Mouse (Mus musculus): ENCODE results near the gene Hsd3b7. TPM values are rescaled to one million over a fixed set of nuclear protein-coding genes. Genes with fewer than 3 reads are reported as not detected.
A peak's percentile ranks its signal among the peaks of the same experiment; 100 is the strongest.

Gene Hsd3b7
- polyA plus RNA-seq, 1 experiment from 2014 or later: 55.8 TPM

GRCm38 (mm10) chr7:127813821-127814220, 13.4 kb downstream of the Hsd3b7 start:
- WGBS: 48% methylated on average over 4 of the region's 4 CpGs
- Histone ChIP-seq H3K4me3 (ENCODE audit: low read depth, low read length) (no peak overlapping the region), H3K4me2 (replicated peaks; ENCODE audit: low read depth, low read length) (peak overlapping the region; percentile 11; the same call in 1 of the 2 replicates), H3K36me3 (ENCODE audit: insufficient read depth, low read length) (no peaks in the 10 kb centered on the region), H3K27ac (ENCODE audit: low read length) (peak overlapping the region; percentile 32; the same call in 1 of the 2 replicates), H3K27me3 (replicated peaks; ENCODE audit: insufficient read depth, low read length) (no peaks in the 10 kb centered on the region), H3K4me1 (ENCODE audit: insufficient read depth, low read depth, low read length) (no peaks in the 10 kb centered on the region), H3K9ac (replicated peaks; ENCODE audit: low read depth) (no peak overlapping the region), H3K9me3 (ENCODE audit: low read length) (no peaks in the 10 kb centered on the region)
- no peak for TF ChIP-seq CTCF (IDR thresholded peaks at IDR 0.05)
- no peak for TF ChIP-seq EP300 (IDR thresholded peaks at IDR 0.05)
- DNase-seq (ENCODE audit: low spot score) (no peak), ATAC-seq (no peak)

GRCm38 (mm10) chr7:127814241-127814921, 14.0 kb downstream of the Hsd3b7 start:
- peak; percentile 48 for DNase-seq (ENCODE audit: low spot score)
- Histone ChIP-seq H3K4me2 (replicated peaks; ENCODE audit: low read depth, low read length) (peak overlapping the region; percentile 11; the same call in 1 of the 2 replicates), H3K9me3 (ENCODE audit: low read length) (no peaks in the 10 kb centered on the region), H3K27me3 (replicated peaks; ENCODE audit: insufficient read depth, low read length) (no peaks in the 10 kb centered on the region), H3K4me1 (ENCODE audit: insufficient read depth, low read depth, low read length) (no peaks in the 10 kb centered on the region), H3K27ac (ENCODE audit: low read length) (peak overlapping the region; percentile 32), H3K9ac (replicated peaks; ENCODE audit: low read depth) (no peak overlapping the region), H3K36me3 (ENCODE audit: insufficient read depth, low read length) (no peaks in the 10 kb centered on the region), H3K4me3 (ENCODE audit: low read depth, low read length) (no peak overlapping the region)
- TF ChIP-seq EP300 (IDR thresholded peaks at IDR 0.05) (no peak), CTCF (IDR thresholded peaks at IDR 0.05) (no peak)
- 44% methylated on average over 19 of the region's 19 CpGs for WGBS
- ATAC-seq: peak; percentile 55

- TF ChIP-seq CTCF (IDR thresholded peaks at IDR 0.05) (no peak), EP300 (IDR thresholded peaks at IDR 0.05) (no peak)
- Histone ChIP-seq H3K9ac (replicated peaks; ENCODE audit: low read depth) (no peak overlapping the region), H3K36me3 (ENCODE audit: insufficient read depth, low read length) (no peaks in the 10 kb centered on the region), H3K9me3 (ENCODE audit: low read length) (no peaks in the 10 kb centered on the region), H3K4me3 (ENCODE audit: low read depth, low read length) (no peak overlapping the region), H3K4me1 (ENCODE audit: insufficient read depth, low read depth, low read length) (no peaks in the 10 kb centered on the region), H3K27me3 (replicated peaks; ENCODE audit: insufficient read depth, low read length) (no peaks in the 10 kb centered on the region), H3K27ac (ENCODE audit: low read length) (0 out of 2 replicates have a peak overlapping the region, but pooled peaks have one; percentile 21), H3K4me2 (replicated peaks; ENCODE audit: low read depth, low read length) (no peak overlapping the region)
- DNase-seq (ENCODE audit: low spot score): no peak
- 81% methylated on average over 15 of the region's 15 CpGs for WGBS
- no peak for ATAC-seq
Measured at GRCm38 (mm10) chr7:127815116-127815665, 14.8 kb downstream of the Hsd3b7 start.

- Histone ChIP-seq H3K9me3 (ENCODE audit: low read length) (no peaks in the 10 kb centered on the region), H3K36me3 (ENCODE audit: insufficient read depth, low read length) (no peaks in the 10 kb centered on the region), H3K4me1 (ENCODE audit: insufficient read depth, low read depth, low read length) (no peaks in the 10 kb centered on the region), H3K4me3 (ENCODE audit: low read depth, low read length) (no peak overlapping the region), H3K9ac (replicated peaks; ENCODE audit: low read depth) (no peak overlapping the region), H3K27me3 (replicated peaks; ENCODE audit: insufficient read depth, low read length) (no peaks in the 10 kb centered on the region), H3K27ac (ENCODE audit: low read length) (no peak overlapping the region), H3K4me2 (replicated peaks; ENCODE audit: low read depth, low read length) (no peak overlapping the region)
- DNase-seq (ENCODE audit: low spot score) (peak; percentile 68), ATAC-seq (peak; percentile 86)
- 54% methylated on average over 14 of the region's 15 CpGs for WGBS
- no peak for TF ChIP-seq EP300 (IDR thresholded peaks at IDR 0.05)
- TF ChIP-seq CTCF (IDR thresholded peaks at IDR 0.05): peak; percentile 77
Measured at GRCm38 (mm10) chr7:127815954-127816821, 15.8 kb downstream of the Hsd3b7 start.

GRCm38 (mm10) chr7:127817053-127817452, 16.6 kb downstream of the Hsd3b7 start:
- H3K4me2 ChIP-seq (replicated peaks; ENCODE audit: low read depth, low read length): no peak overlapping the region
- no peaks in the 10 kb centered on the region for H3K4me1 ChIP-seq (ENCODE audit: insufficient read depth, low read depth, low read length)
- H3K27me3 ChIP-seq (replicated peaks; ENCODE audit: insufficient read depth, low read length): no peaks in the 10 kb centered on the region
- H3K27ac ChIP-seq (ENCODE audit: low read length): no peak overlapping the region
- H3K4me3 ChIP-seq (ENCODE audit: low read depth, low read length): no peak overlapping the region
- H3K9me3 ChIP-seq (ENCODE audit: low read length): no peaks in the 10 kb centered on the region
- no peak for ATAC-seq
- 78% methylated on average over 7 of the region's 7 CpGs for WGBS
- no peak for TF ChIP-seq EP300 (IDR thresholded peaks at IDR 0.05)
- TF ChIP-seq CTCF (IDR thresholded peaks at IDR 0.05): no peak
- H3K36me3 ChIP-seq (ENCODE audit: insufficient read depth, low read length): no peaks in the 10 kb centered on the region
- H3K9ac ChIP-seq (replicated peaks; ENCODE audit: low read depth): no peak overlapping the region
- DNase-seq (ENCODE audit: low spot score): no peak

- no peaks in the 10 kb centered on the region for H3K4me1 ChIP-seq (ENCODE audit: insufficient read depth, low read depth, low read length)
- no peaks in the 10 kb centered on the region for H3K9me3 ChIP-seq (ENCODE audit: low read length)
- TF ChIP-seq CTCF (IDR thresholded peaks at IDR 0.05) (no peak), EP300 (IDR thresholded peaks at IDR 0.05) (no peak)
- H3K27ac ChIP-seq (ENCODE audit: low read length): no peak overlapping the region
- no peak overlapping the region for H3K9ac ChIP-seq (replicated peaks; ENCODE audit: low read depth)
- H3K4me3 ChIP-seq (ENCODE audit: low read depth, low read length): no peak overlapping the region
- H3K27me3 ChIP-seq (replicated peaks; ENCODE audit: insufficient read depth, low read length): no peaks in the 10 kb centered on the region
- H3K36me3 ChIP-seq (ENCODE audit: insufficient read depth, low read length): no peaks in the 10 kb centered on the region
- ATAC-seq (no peak), DNase-seq (ENCODE audit: low spot score) (no peak)
- no peak overlapping the region for H3K4me2 ChIP-seq (replicated peaks; ENCODE audit: low read depth, low read length)
- WGBS: 80% methylated on average over 5 of the region's 5 CpGs
Measured at GRCm38 (mm10) chr7:127817776-127818175, 17.4 kb downstream of the Hsd3b7 start.
